Mouse (Mus musculus) CD4-positive, CD25-positive, alpha-beta regulatory T cell, adult 4 months (primary cell): Measurements from ENCODE around the gene Hnrnph3. TPM values are rescaled to one million over a fixed set of nuclear protein-coding genes. Genes with fewer than 3 reads are reported as not detected.

ENCODE experiments used
- ATAC-seq: one replicate; pipeline ENCODE4 v1.8.0; 2017
- polyA plus RNA-seq, 2 experiments: library from polyadenylated mRNA; unstranded; fragments of 100-300 nt; shearing (Covaris generic); gene quantifications; one replicate each; pipeline ENCODE4 v1.2.1; 2017

The Hnrnph3 gene
- polyA plus RNA-seq, 2 experiments from 2014 or later = 101 to 116 TPM

GRCm38 (mm10) chr10:62980039-62980954, 43.7 kb downstream of the Hnrnph3 start, which contains the start of gene Rufy2:
TSS of gene Rufy2 (plus strand) at chr10:62980223.
- peak; percentile 83 for ATAC-seq

- ATAC-seq = peak; percentile 2
Observed at GRCm38 (mm10) chr10:62979667-62980038, 44.4 kb downstream of the Hnrnph3 start.

GRCm38 (mm10) chr10:62971821-62972220, 52.2 kb downstream of the Hnrnph3 start:
- ATAC-seq = no peak

GRCm38 (mm10) chr10:62966291-62966690, 57.7 kb downstream of the Hnrnph3 start:
- ATAC-seq = no peak

- no peak for ATAC-seq
Observed at GRCm38 (mm10) chr10:62965796-62966195, 58.2 kb downstream of the Hnrnph3 start.

Other genes with a start within 250 kb of the Hnrnph3 start
- gene Ccar1, start 231.9 kb downstream of the Hnrnph3 start, polyA plus RNA-seq = 100 to 1,000 TPM; 113 to 124 TPM
- 1 to 10 TPM; 6.9 to 7.2 TPM for gene Tet1, start 115.2 kb downstream of the Hnrnph3 start, polyA plus RNA-seq
- gene Slc25a16, start 103.6 kb downstream of the Hnrnph3 start, polyA plus RNA-seq = 1 to 10 TPM; 2.9 to 3.4 TPM
- gene Dna2, start 77.2 kb downstream of the Hnrnph3 start, polyA plus RNA-seq = 1 to 10 TPM; 2.0 to 3.0 TPM
- 10 to 100 TPM; 41.0 to 52.8 TPM for gene Rufy2, start 44.0 kb downstream of the Hnrnph3 start, polyA plus RNA-seq
- gene Pbld2, start 98 bp upstream of the Hnrnph3 start, polyA plus RNA-seq = under 1 TPM; 0.46 to 0.95 TPM
- under 1 TPM in 1 of 2 experiments, not detected in 1; 0.13 TPM for gene Pbld1, start 35.9 kb upstream of the Hnrnph3 start, polyA plus RNA-seq
- not detected for gene Atoh7, start 75.4 kb upstream of the Hnrnph3 start, polyA plus RNA-seq
- not detected for gene Mypn, start 179.7 kb upstream of the Hnrnph3 start, polyA plus RNA-seq
- 100 to 1,000 TPM in 1 of 2 experiments, 10 to 100 TPM in 1; 70.4 to 105 TPM for gene Herc4, start 219.6 kb upstream of the Hnrnph3 start, polyA plus RNA-seq